Mouse (Mus musculus) stomach, adult 2 months (tissue): Measurements from ENCODE around the gene Bak1. TPM values are rescaled to one million over a fixed set of nuclear protein-coding genes. Genes with fewer than 3 reads are reported as not detected.

ENCODE experiments used
- polyA plus RNA-seq: library from polyadenylated mRNA; depleted of rRNA; stranded (reverse); fragments of >200 nt; gene quantifications from 2 replicates; pipeline ENCODE4 v1.2.3, GENCODE M21; 2012; rRNA removed

The Bak1 gene
- polyA plus RNA-seq, result 48.1 and 51.9 TPM in 2 replicates

GRCm38 (mm10) chr17:27028909-27029308 lies at the start of gene Bak1:
TSS of gene Bak1 (minus strand) at chr17:27029009.

GRCm38 (mm10) chr17:27056812-27057516 lies 28.2 kb upstream of the Bak1 start, which contains the start of gene Itpr3:
TSS of gene Itpr3 (plus strand) at chr17:27057304.

GRCm38 (mm10) chr17:26972703-26973574 lies 55.9 kb downstream of the Bak1 start, which contains the start of gene Zbtb9:
TSS of gene Zbtb9 (plus strand) at chr17:26973167.

Other genes with a start within 250 kb of the Bak1 start
- gene Bnip1, start 247.9 kb downstream of the Bak1 start, polyA plus RNA-seq, result 7.5 and 9.8 TPM in 2 replicates
- 1.7 and 1.8 TPM in 2 replicates for gene Nkx2-5, start 184.0 kb downstream of the Bak1 start, polyA plus RNA-seq
- 1.3 and 1.7 TPM in 2 replicates for gene Kifc5b, start 111.9 kb downstream of the Bak1 start, polyA plus RNA-seq
- 33.1 and 53.3 TPM in 2 replicates for gene Phf1, start 96.0 kb downstream of the Bak1 start, polyA plus RNA-seq
- 126 and 160 TPM in 2 replicates for gene Cuta, start 89.4 kb downstream of the Bak1 start, polyA plus RNA-seq
- 10.5 and 12.2 TPM in 2 replicates for gene Syngap1, start 87.8 kb downstream of the Bak1 start, polyA plus RNA-seq
- gene Zbtb9, start 55.8 kb downstream of the Bak1 start, polyA plus RNA-seq, result 2.5 and 5.1 TPM in 2 replicates
- 45.1 and 52.3 TPM in 2 replicates for gene Itpr3, start 28.3 kb upstream of the Bak1 start, polyA plus RNA-seq
- 55.2 and 79.2 TPM in 2 replicates for gene Uqcc2, start 104.9 kb upstream of the Bak1 start, polyA plus RNA-seq
- 0.37 and 0.66 TPM in 2 replicates for gene Ip6k3, start 138.8 kb upstream of the Bak1 start, polyA plus RNA-seq
- 43.8 and 59.8 TPM in 2 replicates for gene Lemd2, start 175.5 kb upstream of the Bak1 start, polyA plus RNA-seq